Mouse (Mus musculus) gastrocnemius, adult 2 months (tissue): ENCODE data around the gene Lrig1. TPM values are rescaled to one million over a fixed set of nuclear protein-coding genes. Genes with fewer than 3 reads are reported as not detected.

Experiments
- DNase-seq: peaks from one replicate; pipeline ENCODE4 v3.0.0; 2022
- H3K27ac ChIP-seq: fragments of 200-600 bp; 2 replicates; pipeline ENCODE4 v1.8.1; 2022; ENCODE audit warnings: mild to moderate bottlenecking
- H3K4me3 ChIP-seq: fragments of 200-600 bp; 2 replicates; pipeline ENCODE4 v1.8.1; 2022; ENCODE audit warnings: mild to moderate bottlenecking, moderate library complexity
- CTCF ChIP-seq: fragments of 200-600 bp; IDR thresholded peaks from 2 replicates; pipeline ENCODE4 v1.8.1; 2022; ENCODE audit warnings: antibody characterized with exemption, mild to moderate bottlenecking, moderate library complexity
- intact Hi-C: fragments of 180-260 bp; cut with DNase I; formaldehyde crosslinking; loops from one replicate; pipeline ENCODE4 v1.15.1; 2025
- total RNA-seq, 2 experiments: library from RNA; stranded (reverse); gene quantifications; 2 replicates each; pipeline ENCODE4 v1.2.3; 2021

The Lrig1 gene
- total RNA-seq, 2 experiments from 2014 or later = 38.9 to 57.9 TPM

- Histone ChIP-seq H3K4me3 (peak overlapping the region; percentile 37), H3K27ac (peak overlapping the region; percentile 66)
- no peak for TF ChIP-seq CTCF
- intact Hi-C loops = no loop called here
- no peak for DNase-seq
Measured at GRCm38 (mm10) chr6:94681446-94682269, 18.3 kb downstream of the Lrig1 start.

- Histone ChIP-seq H3K27ac (peak overlapping the region; percentile 66), H3K4me3 (no peak overlapping the region)
- no peak for DNase-seq
- no peak for TF ChIP-seq CTCF
- intact Hi-C loops = no loop called here
Measured at GRCm38 (mm10) chr6:94680760-94681445, 19.1 kb downstream of the Lrig1 start.

GRCm38 (mm10) chr6:94679249-94679648 lies 20.7 kb downstream of the Lrig1 start:
- intact Hi-C loops = no loop called here
- peak overlapping the region; percentile 79; the same call in 1 of the 2 replicates for H3K27ac ChIP-seq
- TF ChIP-seq CTCF = no peak
- no peak overlapping the region for H3K4me3 ChIP-seq
- no peak for DNase-seq

GRCm38 (mm10) chr6:94678377-94679164 lies 21.4 kb downstream of the Lrig1 start:
- no peak for DNase-seq
- intact Hi-C loops = no loop called here
- Histone ChIP-seq H3K27ac (peak overlapping the region; percentile 79), H3K4me3 (0 out of 2 replicates have a peak overlapping the region, but pooled peaks have one; percentile 11)
- TF ChIP-seq CTCF = no peak

- intact Hi-C loops = no loop called here
- peak; percentile 17 for DNase-seq
- Histone ChIP-seq H3K27ac (peak overlapping the region; percentile 79), H3K4me3 (peak overlapping the region; percentile 39)
- no peak for TF ChIP-seq CTCF
Measured at GRCm38 (mm10) chr6:94677448-94677847, 22.5 kb downstream of the Lrig1 start.

- H3K4me3 ChIP-seq = peak overlapping the region; percentile 39
- DNase-seq = no peak
- peak overlapping the region; percentile 79 for H3K27ac ChIP-seq
- intact Hi-C loops = no loop called here
- no peak for TF ChIP-seq CTCF
Measured at GRCm38 (mm10) chr6:94676840-94677239, 23.1 kb downstream of the Lrig1 start.

GRCm38 (mm10) chr6:94676300-94676699 lies 23.7 kb downstream of the Lrig1 start:
- Histone ChIP-seq H3K4me3 (peak overlapping the region; percentile 39), H3K27ac (peak overlapping the region; percentile 79)
- intact Hi-C loops = no loop called here
- no peak for TF ChIP-seq CTCF
- peak; percentile 24 for DNase-seq

- no peak overlapping the region; the same call in 1 of the 2 replicates for H3K27ac ChIP-seq
- intact Hi-C loops = no loop called here
- no peak for DNase-seq
- H3K4me3 ChIP-seq = no peak overlapping the region
- TF ChIP-seq CTCF = no peak
Measured at GRCm38 (mm10) chr6:94672426-94672825, 27.5 kb downstream of the Lrig1 start.

GRCm38 (mm10) chr6:94669370-94669769 lies 30.6 kb downstream of the Lrig1 start:
- TF ChIP-seq CTCF = no peak
- no peak for DNase-seq
- no peak overlapping the region for H3K4me3 ChIP-seq
- H3K27ac ChIP-seq = peak overlapping the region; percentile 58
- intact Hi-C loops = no loop called here

- no peak for DNase-seq
- Histone ChIP-seq H3K27ac (peak overlapping the region; percentile 24), H3K4me3 (no peak overlapping the region)
- TF ChIP-seq CTCF = no peak
- intact Hi-C loops = no loop called here
Measured at GRCm38 (mm10) chr6:94668204-94668863, 31.6 kb downstream of the Lrig1 start.

- Histone ChIP-seq H3K4me3 (no peak overlapping the region), H3K27ac (peak overlapping the region; percentile 94)
- TF ChIP-seq CTCF = no peak
- DNase-seq = no peak
- intact Hi-C loops = no loop called here
Measured at GRCm38 (mm10) chr6:94667131-94667530, 32.8 kb downstream of the Lrig1 start.
